Mouse (Mus musculus) forebrain, embryonic 12.5 days (tissue): ENCODE data around the gene Rbfox1. TPM values are rescaled to one million over a fixed set of nuclear protein-coding genes. Genes with fewer than 3 reads are reported as not detected.

ENCODE experiments used
- ATAC-seq: fragments of 200-750 bp; cut with Nextera tagmentation; 2 replicates; pipeline ENCODE4 v1.8.0; 2017; ENCODE audit warnings: moderate TSS enrichment; ENCODE audit not compliant: low FRiP score
- H3K27ac ChIP-seq: fragments of 300-500 bp; sonication (generic); 2 replicates; pipeline ENCODE4 v1.5.1; 2016; ENCODE audit warnings: mild to moderate bottlenecking
- H3K27me3 ChIP-seq: fragments of 300-500 bp; sonication (generic); 2 replicates; pipeline ENCODE4 v1.6.1; 2016; ENCODE audit warnings: mild to moderate bottlenecking
- H3K36me3 ChIP-seq: fragments of 300-500 bp; sonication (generic); replicated peaks from 2 replicates; pipeline ENCODE4 v1.6.1; 2016; ENCODE audit warnings: mild to moderate bottlenecking
- H3K4me1 ChIP-seq: fragments of 300-500 bp; sonication (generic); 2 replicates; pipeline ENCODE4 v1.6.1; 2016
- H3K4me2 ChIP-seq: fragments of 300-500 bp; sonication (generic); 2 replicates; pipeline ENCODE4 v1.6.1; 2016; ENCODE audit warnings: mild to moderate bottlenecking, moderate library complexity
- H3K4me3 ChIP-seq: fragments of 300-500 bp; sonication (generic); replicated peaks from 2 replicates; pipeline ENCODE4 v1.5.1; 2016; ENCODE audit warnings: mild to moderate bottlenecking
- H3K9ac ChIP-seq: fragments of 300-500 bp; sonication (generic); 2 replicates; pipeline ENCODE4 v1.6.1; 2016; ENCODE audit warnings: mild to moderate bottlenecking
- H3K9me3 ChIP-seq: fragments of 300-500 bp; sonication (generic); 2 replicates; pipeline ENCODE4 v1.6.1; 2016
- WGBS: fragments of 180-500 bp; shearing (Covaris S2); methylation state at CpG from one replicate; pipeline ENCODE4 v1.1.7; 2016; 5-methylcytosine and 5-hydroxymethylcytosine counted together
- polyA plus RNA-seq: library from polyadenylated mRNA; unstranded; fragments of >200 nt; fragmentation: Nextera tagmentation; extraction: Ambion mirVana; gene quantifications from 2 replicates; pipeline ENCODE4 v1.2.1, GENCODE M21; 2016

Rbfox1 gene
- polyA plus RNA-seq, result 16.2 and 16.4 TPM in 2 replicates

GRCm38 (mm10) chr16:5884746-5885689, at the start of gene Rbfox1:
Gene Rbfox1 (plus strand): TSS chr16:5885355.
- no peak within 1 kb of the TSS for H3K27ac ChIP-seq
- WGBS, result under 1% methylated on average over 64 of the region's 69 CpGs
- peak within 1 kb of the TSS; percentile 81 for H3K4me2 ChIP-seq
- H3K4me3 ChIP-seq, result peak within 1 kb of the TSS; percentile 49
- H3K36me3 ChIP-seq, result no peaks in the 10 kb centered on the region
- no peaks in the 10 kb centered on the region for H3K9me3 ChIP-seq
- ATAC-seq, result peak; percentile 55
- H3K9ac ChIP-seq, result peak within 1 kb of the TSS; percentile 59
- H3K4me1 ChIP-seq, result peaks cover 12% of the 10 kb centered on the region
- peaks cover 45% of the 10 kb centered on the region for H3K27me3 ChIP-seq

- whole genome bisulfite sequencing, result 93% methylated on average over 2 of the region's 2 CpGs
- ATAC-seq, result no peak
- Histone ChIP-seq H3K4me1 (no peaks in the 10 kb centered on the region), H3K36me3 (no peaks in the 10 kb centered on the region), H3K27ac (no peak overlapping the region), H3K9me3 (no peaks in the 10 kb centered on the region), H3K9ac (no peak overlapping the region), H3K4me3 (no peak overlapping the region), H3K4me2 (no peak overlapping the region), H3K27me3 (no peaks in the 10 kb centered on the region)
These were observed 48.4 kb upstream of the Rbfox1 start for GRCm38 (mm10) chr16:5836744-5837143.

GRCm38 (mm10) chr16:5841167-5841566, 44.0 kb upstream of the Rbfox1 start:
- no peak for ATAC-seq
- WGBS, result 89% methylated on average over 5 of the region's 5 CpGs
- no peaks in the 10 kb centered on the region for H3K27me3 ChIP-seq
- H3K9ac ChIP-seq, result no peak overlapping the region
- H3K4me2 ChIP-seq, result no peak overlapping the region
- no peaks in the 10 kb centered on the region for H3K4me1 ChIP-seq
- H3K36me3 ChIP-seq, result no peaks in the 10 kb centered on the region
- H3K4me3 ChIP-seq, result no peak overlapping the region
- H3K27ac ChIP-seq, result no peak overlapping the region
- H3K9me3 ChIP-seq, result no peaks in the 10 kb centered on the region

GRCm38 (mm10) chr16:5845645-5846044, 39.5 kb upstream of the Rbfox1 start:
- no peaks in the 10 kb centered on the region for H3K9me3 ChIP-seq
- H3K36me3 ChIP-seq, result no peaks in the 10 kb centered on the region
- no peak overlapping the region for H3K9ac ChIP-seq
- ATAC-seq, result no peak
- 0 out of 2 replicates have a peak, but pooled peaks cover 13% of the 10 kb centered on the region for H3K27me3 ChIP-seq
- H3K4me3 ChIP-seq, result no peak overlapping the region
- WGBS, result 77% methylated on average over 11 of the region's 11 CpGs
- no peaks in the 10 kb centered on the region for H3K4me1 ChIP-seq
- no peak overlapping the region for H3K27ac ChIP-seq
- H3K4me2 ChIP-seq, result no peak overlapping the region

GRCm38 (mm10) chr16:5853055-5853454, 32.1 kb upstream of the Rbfox1 start:
- ATAC-seq, result peak; percentile 58
- 8% methylated on average over 2 of the region's 2 CpGs for WGBS

GRCm38 (mm10) chr16:5864350-5864749, 20.8 kb upstream of the Rbfox1 start:
- H3K9ac ChIP-seq, result no peak overlapping the region
- H3K27me3 ChIP-seq, result no peaks in the 10 kb centered on the region
- no peak overlapping the region for H3K27ac ChIP-seq
- H3K4me3 ChIP-seq, result no peak overlapping the region
- H3K4me2 ChIP-seq, result no peak overlapping the region
- WGBS, result 95% methylated on average over 4 of the region's 4 CpGs
- H3K36me3 ChIP-seq, result no peaks in the 10 kb centered on the region
- ATAC-seq, result no peak
- H3K4me1 ChIP-seq, result no peaks in the 10 kb centered on the region
- no peaks in the 10 kb centered on the region for H3K9me3 ChIP-seq

More at GRCm38 (mm10) chr16:5853055-5853454, 32.1 kb upstream of the Rbfox1 start:
- H3K27ac ChIP-seq, result no peak overlapping the region
- H3K36me3 ChIP-seq, result no peaks in the 10 kb centered on the region
- H3K4me3 ChIP-seq, result no peak overlapping the region
- no peaks in the 10 kb centered on the region for H3K9me3 ChIP-seq
- no peak overlapping the region for H3K9ac ChIP-seq
- H3K4me2 ChIP-seq, result no peak overlapping the region
- H3K4me1 ChIP-seq, result peaks cover 7% of the 10 kb centered on the region
- H3K27me3 ChIP-seq, result 0 out of 2 replicates have a peak, but pooled peaks cover 8% of the 10 kb centered on the region

- no peak for ATAC-seq
- Histone ChIP-seq H3K9ac (no peak overlapping the region), H3K9me3 (no peaks in the 10 kb centered on the region), H3K27ac (no peak overlapping the region), H3K27me3 (no peaks in the 10 kb centered on the region), H3K4me3 (no peak overlapping the region), H3K4me1 (no peaks in the 10 kb centered on the region), H3K36me3 (no peaks in the 10 kb centered on the region), H3K4me2 (no peak overlapping the region)
- WGBS, result 75% methylated on average over 1 of the region's 1 CpGs
These were observed 18.2 kb upstream of the Rbfox1 start for GRCm38 (mm10) chr16:5866966-5867365.

- no peaks in the 10 kb centered on the region for H3K27me3 ChIP-seq
- WGBS, result 71% methylated on average over 3 of the region's 3 CpGs
- H3K4me1 ChIP-seq, result no peaks in the 10 kb centered on the region
- no peak overlapping the region for H3K9ac ChIP-seq
- H3K9me3 ChIP-seq, result no peaks in the 10 kb centered on the region
- no peak for ATAC-seq
- no peak overlapping the region for H3K4me3 ChIP-seq
- no peaks in the 10 kb centered on the region for H3K36me3 ChIP-seq
- no peak overlapping the region for H3K4me2 ChIP-seq
- H3K27ac ChIP-seq, result no peak overlapping the region
These were observed 14.8 kb upstream of the Rbfox1 start for GRCm38 (mm10) chr16:5870391-5870790.

GRCm38 (mm10) chr16:5881820-5882219, 3.3 kb upstream of the Rbfox1 start:
- WGBS, result 0% methylated on average over 4 of the region's 4 CpGs

GRCm38 (mm10) chr16:5885690-5886050, 515 bp downstream of the Rbfox1 start:
- WGBS, result 6% methylated on average over 15 of the region's 15 CpGs
- peaks cover 45% of the 10 kb centered on the region for H3K27me3 ChIP-seq
- no peak overlapping the region for H3K27ac ChIP-seq
- peak overlapping the region; percentile 81 for H3K4me2 ChIP-seq
- no peaks in the 10 kb centered on the region for H3K36me3 ChIP-seq
- peak overlapping the region; percentile 49 for H3K4me3 ChIP-seq
- no peaks in the 10 kb centered on the region for H3K9me3 ChIP-seq
- H3K9ac ChIP-seq, result 0 out of 2 replicates have a peak overlapping the region, but pooled peaks have one; percentile 59
- peaks cover 12% of the 10 kb centered on the region for H3K4me1 ChIP-seq
- ATAC-seq, result no peak

More at GRCm38 (mm10) chr16:5881820-5882219, 3.3 kb upstream of the Rbfox1 start:
- no peak overlapping the region for H3K27ac ChIP-seq
- H3K4me3 ChIP-seq, result no peak overlapping the region
- H3K9ac ChIP-seq, result no peak overlapping the region
- ATAC-seq, result peak; percentile 30; the same call in 1 of the 2 replicates
- H3K4me1 ChIP-seq, result peaks cover 12% of the 10 kb centered on the region
- H3K4me2 ChIP-seq, result no peak overlapping the region
- no peaks in the 10 kb centered on the region for H3K9me3 ChIP-seq
- no peaks in the 10 kb centered on the region for H3K36me3 ChIP-seq
- peaks cover 35% of the 10 kb centered on the region for H3K27me3 ChIP-seq

GRCm38 (mm10) chr16:5895564-5895963, 10.4 kb downstream of the Rbfox1 start:
- Histone ChIP-seq H3K27ac (no peak overlapping the region), H3K4me2 (no peak overlapping the region), H3K36me3 (no peaks in the 10 kb centered on the region), H3K4me3 (no peak overlapping the region), H3K4me1 (no peaks in the 10 kb centered on the region), H3K9ac (no peak overlapping the region), H3K27me3 (no peaks in the 10 kb centered on the region; the same call in 1 of the 2 replicates), H3K9me3 (no peaks in the 10 kb centered on the region)
- 83% methylated on average over 7 of the region's 7 CpGs for WGBS
- ATAC-seq, result no peak

GRCm38 (mm10) chr16:5898330-5898729, 13.2 kb downstream of the Rbfox1 start:
- Histone ChIP-seq H3K4me2 (no peak overlapping the region), H3K4me1 (no peaks in the 10 kb centered on the region), H3K4me3 (no peak overlapping the region), H3K27ac (no peak overlapping the region), H3K9ac (no peak overlapping the region), H3K36me3 (no peaks in the 10 kb centered on the region), H3K9me3 (no peaks in the 10 kb centered on the region), H3K27me3 (no peaks in the 10 kb centered on the region)
- ATAC-seq, result no peak
- WGBS, result 57% methylated on average over 2 of the region's 2 CpGs
